Mouse (Mus musculus) kidney, adult 2 months (tissue): ENCODE measurements around the gene Mrpl33.

Experiments
- CTCF ChIP-seq: fragments of 200-500 bp; conservative IDR thresholded peaks from 2 replicates; pipeline ENCODE4 v1.5.1; 2011; ENCODE audit warnings: low read depth, mild to moderate bottlenecking, control low read depth, low read length, moderate library complexity, mixed read lengths; ENCODE audit not compliant: insufficient read depth, insufficient read length
- POLR2A ChIP-seq: fragments of 200-500 bp; IDR thresholded peaks from one replicate; pipeline ENCODE4 v1.6.1; 2011; ENCODE audit warnings: low read depth, low read length, control low read depth

- TF ChIP-seq CTCF (no peak), POLR2A (peak; percentile 19)
Observed at GRCm38 (mm10) chr5:31571023-31571608, 25.6 kb upstream of the Mrpl33 start.
